Mouse (Mus musculus) liver, embryonic 11.5 days (tissue): ENCODE data around the gene Axdnd1. TPM values are rescaled to one million over a fixed set of nuclear protein-coding genes. Genes with fewer than 3 reads are reported as not detected.

Experiments
- ATAC-seq: fragments of 200-750 bp; cut with Nextera tagmentation; replicated peaks from 2 replicates; pipeline ENCODE4 v1.8.0; 2017; ENCODE audit warnings: moderate number of reproducible peaks, mild to moderate bottlenecking, moderate TSS enrichment, moderate library complexity; ENCODE audit not compliant: low FRiP score
- DNase-seq: peaks from one replicate; pipeline ENCODE4 v3.0.0-alpha.2; 2017; ENCODE audit warnings: low spot score
- H3K27ac ChIP-seq: fragments of 300-500 bp; sonication (generic); 2 replicates; pipeline ENCODE4 v1.5.1; 2014; ENCODE audit warnings: mild to moderate bottlenecking, low read depth, low read length, control low read depth
- H3K27me3 ChIP-seq: fragments of 300-500 bp; sonication (generic); replicated peaks from 2 replicates; pipeline ENCODE4 v1.6.1; 2014; ENCODE audit warnings: low read length, mixed read lengths; ENCODE audit not compliant: control insufficient read depth, insufficient read depth
- H3K36me3 ChIP-seq: fragments of 300-500 bp; sonication (generic); 2 replicates; pipeline ENCODE4 v1.6.1; 2014; ENCODE audit warnings: mild to moderate bottlenecking, low read length, moderate library complexity, mixed read lengths; ENCODE audit not compliant: control insufficient read depth, insufficient read depth
- H3K4me1 ChIP-seq: fragments of 300-500 bp; sonication (generic); replicated peaks from 2 replicates; pipeline ENCODE4 v1.6.1; 2014; ENCODE audit warnings: low read length, mixed read lengths; ENCODE audit not compliant: control insufficient read depth, insufficient read depth
- H3K4me2 ChIP-seq: fragments of 300-500 bp; sonication (generic); 2 replicates; pipeline ENCODE4 v1.6.1; 2014; ENCODE audit warnings: mild to moderate bottlenecking, control low read depth, moderate library complexity
- H3K4me3 ChIP-seq: fragments of 300-500 bp; sonication (generic); 2 replicates; pipeline ENCODE4 v1.5.1; 2014; ENCODE audit warnings: low read depth, low read length, control low read depth
- H3K9ac ChIP-seq: fragments of 300-500 bp; sonication (generic); 2 replicates; pipeline ENCODE4 v1.6.1; 2014; ENCODE audit warnings: low read depth, low read length, control low read depth
- H3K9me3 ChIP-seq: fragments of 300-500 bp; sonication (generic); 2 replicates; pipeline ENCODE4 v1.6.1; 2016; ENCODE audit warnings: low read length, inconsistent platforms, mixed read lengths; ENCODE audit not compliant: control insufficient read depth
- WGBS: fragments of 180-500 bp; shearing (Covaris S2); extraction: QIAGEN DNeasy Blood & Tissue Kit; methylation state at CpG from one replicate; pipeline ENCODE4 v1.1.7; 2014; 5-methylcytosine and 5-hydroxymethylcytosine counted together
- polyA plus RNA-seq: library from polyadenylated mRNA; unstranded; fragments of >200 nt; fragmentation: Nextera tagmentation; extraction: Ambion mirVana; gene quantifications from 2 replicates; pipeline ENCODE4 v1.2.1, GENCODE M21; 2014

Gene Axdnd1
- polyA plus RNA-seq, 1 experiment from 2014 or later = 0.05 TPM

- Histone ChIP-seq H3K4me2 (no peak overlapping the region), H3K27me3 (no peaks in the 10 kb centered on the region), H3K9me3 (no peaks in the 10 kb centered on the region), H3K27ac (no peak overlapping the region), H3K36me3 (no peaks in the 10 kb centered on the region), H3K4me1 (0 out of 2 replicates have a peak, but pooled peaks cover 2% of the 10 kb centered on the region), H3K4me3 (no peak overlapping the region), H3K9ac (no peak overlapping the region)
- DNase-seq (no peak), ATAC-seq (no peak)
- WGBS = 91% methylated on average over 4 of the region's 4 CpGs
Observed at GRCm38 (mm10) chr1:156425746-156426145, 4.8 kb upstream of the Axdnd1 start.

GRCm38 (mm10) chr1:156424054-156424453 lies 3.1 kb upstream of the Axdnd1 start:
- H3K9me3 ChIP-seq = no peaks in the 10 kb centered on the region
- DNase-seq (no peak), ATAC-seq (no peak)
- peaks cover 2% of the 10 kb centered on the region; the same call in 1 of the 2 replicates for H3K4me1 ChIP-seq
- no peaks in the 10 kb centered on the region for H3K36me3 ChIP-seq
- H3K27me3 ChIP-seq = no peaks in the 10 kb centered on the region
- no peak overlapping the region for H3K4me2 ChIP-seq
- no peak overlapping the region for H3K4me3 ChIP-seq
- no peak overlapping the region for H3K27ac ChIP-seq
- H3K9ac ChIP-seq = no peak overlapping the region
- WGBS = 79% methylated on average over 3 of the region's 3 CpGs

GRCm38 (mm10) chr1:156423493-156423892 lies 2.5 kb upstream of the Axdnd1 start:
- Histone ChIP-seq H3K27ac (no peak overlapping the region), H3K4me3 (no peak overlapping the region), H3K36me3 (no peaks in the 10 kb centered on the region), H3K27me3 (no peaks in the 10 kb centered on the region), H3K4me1 (peaks cover 2% of the 10 kb centered on the region; the same call in 1 of the 2 replicates), H3K9ac (no peak overlapping the region), H3K4me2 (no peak overlapping the region), H3K9me3 (no peaks in the 10 kb centered on the region)
- WGBS = 91% methylated on average over 6 of the region's 6 CpGs
- DNase-seq (no peak), ATAC-seq (no peak)

- WGBS = 81% methylated on average over 6 of the region's 6 CpGs
- Histone ChIP-seq H3K4me2 (no peak overlapping the region), H3K9ac (no peak overlapping the region), H3K27ac (no peak overlapping the region), H3K4me1 (peaks cover 2% of the 10 kb centered on the region; the same call in 1 of the 2 replicates), H3K9me3 (no peaks in the 10 kb centered on the region), H3K4me3 (no peak overlapping the region), H3K36me3 (no peaks in the 10 kb centered on the region), H3K27me3 (no peaks in the 10 kb centered on the region)
- DNase-seq (no peak), ATAC-seq (no peak)
Observed at GRCm38 (mm10) chr1:156422856-156423255, 1.9 kb upstream of the Axdnd1 start.

GRCm38 (mm10) chr1:156418170-156418569 lies 2.8 kb downstream of the Axdnd1 start:
- Histone ChIP-seq H3K4me3 (no peak overlapping the region), H3K27me3 (no peaks in the 10 kb centered on the region), H3K9me3 (0 out of 2 replicates have a peak, but pooled peaks cover 2% of the 10 kb centered on the region), H3K36me3 (no peaks in the 10 kb centered on the region), H3K9ac (no peak overlapping the region), H3K27ac (no peak overlapping the region), H3K4me2 (no peak overlapping the region), H3K4me1 (peaks cover 2% of the 10 kb centered on the region; the same call in 1 of the 2 replicates)
- WGBS = 62% methylated on average over 4 of the region's 4 CpGs
- no peak for ATAC-seq
- DNase-seq = no peak

- ATAC-seq = no peak
- no peak overlapping the region for H3K27ac ChIP-seq
- 54% methylated on average over 4 of the region's 4 CpGs for WGBS
Observed at GRCm38 (mm10) chr1:156408521-156408920, 12.4 kb downstream of the Axdnd1 start.

GRCm38 (mm10) chr1:156408004-156408403 lies 13.0 kb downstream of the Axdnd1 start:
- Histone ChIP-seq H3K4me2 (no peak overlapping the region), H3K9ac (no peak overlapping the region), H3K36me3 (no peaks in the 10 kb centered on the region), H3K27me3 (no peaks in the 10 kb centered on the region), H3K4me3 (no peak overlapping the region), H3K4me1 (no peaks in the 10 kb centered on the region), H3K9me3 (no peaks in the 10 kb centered on the region), H3K27ac (no peak overlapping the region)
- WGBS = 37% methylated on average over 3 of the region's 3 CpGs
- DNase-seq (no peak), ATAC-seq (no peak)

More at GRCm38 (mm10) chr1:156408521-156408920, 12.4 kb downstream of the Axdnd1 start:
- Histone ChIP-seq H3K9me3 (no peaks in the 10 kb centered on the region), H3K4me3 (no peak overlapping the region), H3K36me3 (no peaks in the 10 kb centered on the region), H3K27me3 (no peaks in the 10 kb centered on the region), H3K9ac (no peak overlapping the region), H3K4me1 (no peaks in the 10 kb centered on the region), H3K4me2 (no peak overlapping the region)
- DNase-seq = no peak

GRCm38 (mm10) chr1:156403251-156403650 lies 17.7 kb downstream of the Axdnd1 start:
- no peak overlapping the region for H3K4me3 ChIP-seq
- H3K9ac ChIP-seq = no peak overlapping the region
- ATAC-seq (no peak), DNase-seq (no peak)
- no peaks in the 10 kb centered on the region for H3K36me3 ChIP-seq
- 67% methylated on average over 10 of the region's 10 CpGs for WGBS
- H3K27me3 ChIP-seq = no peaks in the 10 kb centered on the region
- H3K9me3 ChIP-seq = no peaks in the 10 kb centered on the region
- H3K4me1 ChIP-seq = no peaks in the 10 kb centered on the region
- no peak overlapping the region for H3K4me2 ChIP-seq
- H3K27ac ChIP-seq = no peak overlapping the region

- no peak for ATAC-seq
- WGBS = 51% methylated on average over 2 of the region's 2 CpGs
- no peaks in the 10 kb centered on the region for H3K4me1 ChIP-seq
- H3K4me2 ChIP-seq = no peak overlapping the region
- H3K27ac ChIP-seq = no peak overlapping the region
- H3K27me3 ChIP-seq = no peaks in the 10 kb centered on the region
- DNase-seq = no peak
- H3K9ac ChIP-seq = no peak overlapping the region
- no peak overlapping the region for H3K4me3 ChIP-seq
- no peaks in the 10 kb centered on the region for H3K9me3 ChIP-seq
- H3K36me3 ChIP-seq = no peaks in the 10 kb centered on the region
Observed at GRCm38 (mm10) chr1:156402491-156402890, 18.5 kb downstream of the Axdnd1 start.
